Mouse (Mus musculus) mature B cell (primary cell): ENCODE measurements around the gene Map2k5.

Source experiments
- in situ Hi-C: fragments of 300-500 bp; cut with MboI; formaldehyde crosslinking; loops from 2 replicates; pipeline ENCODE4 v1.14.3; 2019

Gene Map2k5

DNA sequence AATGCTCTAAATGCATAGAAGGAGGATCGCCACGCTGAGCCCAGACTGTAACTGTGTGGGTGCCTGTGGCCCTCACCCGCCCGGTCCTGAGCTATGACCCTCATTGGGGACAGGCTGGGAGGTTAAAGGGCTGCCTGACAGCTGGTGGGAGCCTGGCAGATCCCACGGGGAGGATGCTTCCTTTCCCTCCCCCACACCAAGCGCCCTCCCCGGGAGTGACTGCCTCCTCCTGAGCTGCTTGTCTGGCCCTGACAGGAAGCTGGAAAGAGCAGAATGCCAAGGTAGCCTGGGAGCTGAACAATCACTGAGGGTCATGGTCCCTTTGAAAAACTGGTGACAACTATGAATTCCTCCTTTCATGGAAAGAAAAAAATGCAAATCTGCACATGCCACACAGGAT is 190.4 kb downstream of the Map2k5 start:
- in situ Hi-C loops, result no loop called here

DNA sequence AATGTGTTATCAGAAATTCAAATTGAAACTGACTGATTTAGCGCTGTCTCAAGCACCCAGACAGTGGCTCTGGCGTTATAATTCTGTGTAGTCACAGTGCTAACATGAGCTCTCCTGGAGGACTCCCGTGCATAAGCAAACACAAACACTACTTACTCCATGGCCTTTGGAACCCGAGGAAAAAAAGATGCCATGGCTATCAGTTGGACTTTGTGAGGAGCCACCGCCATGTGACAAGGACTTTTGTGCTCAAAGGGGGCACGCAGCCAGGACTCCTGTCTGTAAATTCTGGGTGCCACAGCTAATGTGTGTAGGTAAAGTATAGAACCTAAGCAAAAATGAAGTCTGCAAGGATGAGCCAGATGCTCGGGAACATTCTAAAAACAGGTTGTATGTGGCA is 192.5 kb downstream of the Map2k5 start:
- in situ Hi-C loops, result no loop called here

DNA sequence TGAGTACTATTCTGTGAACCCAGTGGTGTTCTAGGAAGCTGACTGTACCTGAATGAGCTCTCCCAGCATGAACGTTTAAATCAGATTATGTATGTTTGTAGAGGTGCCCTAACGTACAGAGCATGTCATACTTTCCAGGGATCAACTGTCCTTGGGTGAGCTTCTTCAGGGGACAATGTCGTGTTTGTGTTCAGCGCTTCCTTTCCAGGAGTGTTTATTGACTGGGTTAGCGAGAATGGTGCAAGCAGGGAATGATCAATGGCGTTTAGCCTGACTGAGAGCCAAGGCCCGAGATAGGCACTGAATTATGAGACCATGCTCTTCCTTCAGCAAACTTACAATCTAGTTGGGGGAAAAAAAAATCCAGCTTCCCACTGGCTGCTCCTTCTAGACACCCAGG is 193.8 kb downstream of the Map2k5 start:
- in situ Hi-C loops, result no loop called here

DNA sequence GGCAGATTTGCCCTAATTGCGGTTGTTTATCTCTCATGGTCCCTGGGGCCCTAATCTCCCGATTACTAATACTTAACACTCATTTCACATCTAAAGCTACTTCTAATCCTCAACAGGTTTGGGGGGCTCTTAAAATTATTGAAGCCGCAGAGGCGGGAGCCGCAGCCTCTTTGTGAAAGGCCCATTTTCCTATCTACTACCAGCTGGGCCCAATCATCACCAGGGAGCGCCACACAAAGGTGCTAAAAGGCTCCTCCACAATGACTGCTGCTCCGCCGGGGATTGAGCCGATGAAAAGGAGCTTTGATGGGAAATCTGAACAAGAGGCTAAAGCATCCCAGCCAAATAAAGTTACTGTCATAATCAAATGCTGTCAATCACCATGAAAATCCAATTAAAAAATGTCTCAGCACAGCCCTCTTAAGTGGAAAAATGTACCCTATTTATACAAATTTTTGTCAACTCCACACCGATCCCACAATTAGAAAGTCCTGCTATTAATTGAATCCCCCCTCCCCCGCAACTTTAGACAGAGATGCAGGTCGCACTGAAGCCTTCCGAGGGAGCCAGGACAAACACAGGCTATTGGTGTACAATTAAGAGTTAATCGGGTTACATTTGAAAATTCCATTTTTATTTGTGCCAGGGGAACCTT is 195.3 kb downstream of the Map2k5 start:
- in situ Hi-C loops, result no loop called here

DNA sequence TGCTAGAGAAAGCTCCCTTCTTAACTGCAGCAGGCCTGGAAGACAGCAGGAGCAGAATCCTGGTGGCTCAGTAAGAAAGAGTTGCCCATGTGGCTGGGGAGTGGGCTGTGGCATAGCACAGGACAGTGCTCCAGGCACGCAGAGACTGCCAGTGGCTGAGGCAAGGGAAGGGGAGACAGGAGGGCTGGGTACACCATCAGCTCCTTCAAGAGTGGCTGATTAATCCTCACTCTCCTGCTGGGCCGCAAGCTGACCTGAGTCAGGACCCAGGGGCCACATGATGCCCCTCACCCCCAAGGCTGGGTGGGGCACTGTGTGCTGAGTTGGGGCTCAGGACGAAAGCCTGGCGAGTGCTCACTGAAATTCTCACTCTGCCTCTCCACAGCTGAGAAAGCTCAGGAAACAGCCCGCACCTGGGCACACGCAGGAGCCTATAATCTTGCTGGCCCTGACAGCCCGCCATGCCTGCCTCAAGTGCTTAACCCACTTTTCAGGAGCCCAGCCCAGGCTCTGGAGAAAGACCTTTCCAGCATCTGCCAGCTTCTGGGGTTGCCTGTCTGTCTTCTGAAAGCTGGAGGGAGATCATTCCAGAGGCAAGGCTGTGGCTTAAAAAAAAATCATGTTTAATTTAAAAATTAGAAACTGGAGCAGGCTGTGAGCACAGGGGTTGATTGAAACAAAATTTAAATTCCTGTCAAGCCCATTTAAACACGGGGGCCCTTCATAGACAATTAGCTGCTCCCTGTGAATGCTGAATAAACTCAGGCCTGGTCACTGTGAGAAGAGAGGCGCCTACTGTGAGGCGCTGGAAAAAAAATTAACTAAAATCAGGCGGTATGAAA is 196.1 kb downstream of the Map2k5 start:
- in situ Hi-C loops, result no loop called here

DNA sequence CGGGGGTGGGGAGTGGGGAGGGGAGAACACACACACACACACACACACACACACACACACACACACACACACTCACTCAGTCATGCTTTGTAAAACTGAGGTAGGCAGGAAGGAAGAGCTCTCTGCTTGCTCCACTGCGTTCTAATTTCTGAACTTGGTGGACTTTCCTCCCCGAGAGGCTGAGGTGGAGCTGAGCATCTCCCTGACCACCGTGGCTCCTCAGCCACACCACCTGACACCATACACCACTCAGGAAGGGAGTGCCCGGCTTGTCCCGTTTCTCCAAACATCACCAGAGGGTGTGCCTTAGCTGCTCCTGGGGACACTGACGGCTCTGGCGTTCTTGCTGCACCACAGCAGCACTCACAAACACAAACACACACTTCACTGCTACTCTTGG is 199.4 kb downstream of the Map2k5 start:
- in situ Hi-C loops, result no loop called here

DNA sequence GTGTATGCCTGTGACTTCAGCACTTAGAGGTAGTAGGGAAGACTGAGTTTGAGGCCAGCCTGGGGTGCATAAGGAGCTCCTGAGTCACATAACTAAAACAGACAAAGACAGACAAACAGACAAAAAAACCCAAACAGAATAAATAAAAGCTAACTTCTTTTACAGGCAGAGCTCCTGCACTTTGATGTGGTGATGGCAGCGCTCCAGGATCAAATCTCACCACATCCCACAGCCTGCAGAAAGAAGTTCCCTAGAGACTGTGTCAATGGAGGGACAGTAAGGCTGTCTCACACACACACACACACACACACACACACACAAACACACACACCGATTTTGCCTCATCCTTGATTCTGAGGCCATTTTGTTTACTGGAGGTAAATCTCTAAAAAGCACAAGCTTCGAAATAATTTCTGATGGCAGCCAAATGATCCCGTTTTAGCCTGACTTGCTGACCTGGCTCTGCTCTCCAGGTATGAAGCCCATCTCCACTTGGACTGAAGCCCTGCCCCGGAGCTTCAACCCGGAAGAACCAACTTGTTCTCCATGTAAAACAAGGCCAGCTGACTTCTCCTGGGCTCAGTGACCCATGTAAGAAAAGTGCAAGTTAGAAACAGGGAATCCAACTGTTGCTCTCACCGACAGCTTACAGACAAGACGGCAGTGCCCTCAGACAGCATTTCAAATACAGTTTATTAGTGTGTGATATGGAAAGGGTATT is 203.5 kb downstream of the Map2k5 start:
- in situ Hi-C loops, result no loop called here

DNA sequence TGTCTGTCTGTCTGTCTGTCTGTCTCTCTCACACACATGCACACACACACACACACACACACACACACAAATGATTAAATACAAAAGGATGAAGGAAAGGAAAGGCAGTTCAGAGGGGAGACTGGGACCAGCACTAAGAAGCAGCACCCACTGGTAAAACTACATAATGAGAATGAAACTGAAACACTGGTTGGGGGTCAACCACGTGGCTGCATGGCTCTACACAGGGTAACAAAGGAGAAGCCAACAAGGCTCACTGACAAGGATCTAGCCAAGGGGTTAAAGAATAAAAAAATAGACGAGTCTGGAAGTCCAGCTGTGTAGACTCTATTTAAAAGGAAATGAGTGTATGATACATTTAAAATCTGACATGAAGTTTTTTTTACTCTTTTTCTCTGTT is 205.8 kb downstream of the Map2k5 start:
- in situ Hi-C loops, result no loop called here

DNA sequence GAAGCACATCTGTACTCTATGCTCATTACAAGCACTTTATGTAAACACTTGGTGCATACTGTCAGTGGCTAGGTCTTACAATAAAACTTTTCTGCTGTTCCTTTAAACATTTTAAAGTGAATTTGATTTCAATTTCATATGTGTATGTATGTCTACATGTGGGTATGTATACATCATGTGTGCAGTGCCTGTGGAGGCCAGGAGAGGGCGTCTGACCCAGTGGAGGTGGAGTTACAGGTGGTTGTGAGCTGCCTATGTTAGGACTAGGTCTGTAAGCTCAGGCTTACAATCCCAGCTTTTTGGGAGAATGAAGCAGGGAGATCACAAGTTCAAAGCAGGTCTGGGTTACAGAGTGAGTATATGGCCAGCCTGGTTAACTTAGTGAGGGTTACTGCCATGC is 208.6 kb downstream of the Map2k5 start:
- in situ Hi-C loops, result no loop called here

DNA sequence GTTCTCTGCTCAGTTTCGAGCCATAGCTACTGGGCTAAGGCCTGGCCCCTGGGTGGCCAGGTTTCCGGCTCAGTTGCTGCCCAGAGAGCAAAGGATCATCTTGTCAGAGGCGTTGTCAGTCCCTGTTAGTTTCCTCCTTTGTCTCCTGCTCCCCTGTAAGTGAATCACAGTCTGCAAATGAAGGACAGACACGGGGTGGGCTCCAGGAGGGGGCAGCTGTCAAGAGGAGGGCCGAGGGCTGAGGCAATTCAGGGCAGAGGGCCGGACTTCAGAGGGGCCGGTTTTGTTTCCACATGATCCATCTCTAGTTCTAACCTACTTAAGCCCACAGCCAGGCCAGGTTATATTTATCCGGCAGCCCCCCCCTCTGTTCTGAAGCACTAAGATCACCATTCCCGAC is 212.6 kb downstream of the Map2k5 start:
- in situ Hi-C loops, result no loop called here

DNA sequence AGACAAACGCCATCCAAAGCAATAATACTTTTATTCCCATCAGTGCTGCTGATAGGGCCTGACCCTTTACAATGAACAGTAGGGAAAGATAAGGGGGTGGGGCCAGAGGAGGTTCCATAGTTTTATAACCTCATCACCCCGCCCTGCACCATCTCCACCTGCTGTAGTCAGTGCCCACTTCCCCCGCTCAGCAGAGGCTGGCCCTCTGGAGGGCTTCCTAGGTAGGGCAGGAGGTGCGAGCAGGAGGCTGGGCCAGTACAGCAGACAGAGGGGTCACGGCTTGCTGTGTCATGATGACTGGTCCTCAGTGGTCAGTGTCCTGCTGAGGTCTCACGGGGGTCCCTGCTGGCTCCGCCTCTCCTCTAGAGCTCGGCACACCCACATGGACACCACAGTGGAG is 213.9 kb downstream of the Map2k5 start:
- in situ Hi-C loops, result no loop called here

DNA sequence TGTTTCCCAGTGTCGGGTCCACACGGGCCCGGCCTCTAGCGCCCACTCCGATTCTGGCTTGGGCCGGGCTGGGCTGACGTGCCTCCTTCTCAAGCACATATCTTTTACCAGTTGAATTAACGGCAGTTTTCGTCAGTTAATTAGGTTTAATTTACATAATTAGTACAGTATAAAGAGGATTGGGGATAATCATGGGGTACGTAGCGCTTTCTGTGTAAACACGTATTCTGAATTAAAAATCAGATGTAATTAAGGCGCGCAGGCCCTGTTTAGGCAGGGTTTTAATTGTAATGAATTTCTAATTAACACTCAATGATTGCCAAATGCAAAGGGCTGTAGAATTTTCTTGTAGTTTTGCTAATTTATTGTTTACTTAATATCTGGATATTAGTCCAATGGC is 225.8 kb downstream of the Map2k5 start:
- in situ Hi-C loops, result no loop called here

DNA sequence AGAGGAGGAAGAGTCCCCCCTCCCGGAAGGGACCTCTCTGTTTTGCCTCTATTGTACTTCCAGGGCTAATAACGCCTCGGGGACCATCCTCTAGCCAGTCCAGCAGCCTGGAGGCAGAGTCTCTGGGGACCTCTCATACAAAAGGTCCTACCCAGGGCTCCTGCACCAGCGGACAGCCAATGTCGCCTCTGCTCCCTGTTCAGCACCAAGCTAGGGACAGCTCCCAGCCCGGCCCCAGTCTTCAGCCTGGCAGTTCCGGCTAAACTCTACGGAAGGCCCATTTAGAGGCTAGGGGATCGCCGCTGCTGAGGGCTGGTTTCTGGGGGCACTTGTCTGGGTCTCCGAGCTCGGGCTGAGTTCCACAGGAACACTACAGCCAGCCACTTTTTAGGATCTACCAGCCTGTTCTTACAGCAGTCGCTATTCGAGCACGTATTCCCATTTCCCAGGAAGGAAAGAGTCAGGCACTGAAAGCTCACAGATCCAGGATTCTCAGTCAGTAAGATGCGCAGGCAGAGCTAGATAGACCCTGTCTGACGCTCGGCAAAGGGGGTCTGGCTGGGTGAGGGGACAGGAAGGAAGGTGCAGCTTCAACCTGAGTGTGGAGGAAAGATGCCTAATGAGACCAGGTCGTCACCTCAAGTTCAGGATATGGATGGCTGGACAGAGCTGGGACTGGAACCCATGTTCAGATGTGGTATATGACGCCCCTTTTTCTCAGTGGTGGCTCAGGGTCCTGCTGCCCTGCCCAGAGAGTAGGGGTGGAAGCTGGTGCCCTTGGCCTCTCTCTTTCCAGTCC is 226.4 kb downstream of the Map2k5 start:
- in situ Hi-C loops, result no loop called here

DNA sequence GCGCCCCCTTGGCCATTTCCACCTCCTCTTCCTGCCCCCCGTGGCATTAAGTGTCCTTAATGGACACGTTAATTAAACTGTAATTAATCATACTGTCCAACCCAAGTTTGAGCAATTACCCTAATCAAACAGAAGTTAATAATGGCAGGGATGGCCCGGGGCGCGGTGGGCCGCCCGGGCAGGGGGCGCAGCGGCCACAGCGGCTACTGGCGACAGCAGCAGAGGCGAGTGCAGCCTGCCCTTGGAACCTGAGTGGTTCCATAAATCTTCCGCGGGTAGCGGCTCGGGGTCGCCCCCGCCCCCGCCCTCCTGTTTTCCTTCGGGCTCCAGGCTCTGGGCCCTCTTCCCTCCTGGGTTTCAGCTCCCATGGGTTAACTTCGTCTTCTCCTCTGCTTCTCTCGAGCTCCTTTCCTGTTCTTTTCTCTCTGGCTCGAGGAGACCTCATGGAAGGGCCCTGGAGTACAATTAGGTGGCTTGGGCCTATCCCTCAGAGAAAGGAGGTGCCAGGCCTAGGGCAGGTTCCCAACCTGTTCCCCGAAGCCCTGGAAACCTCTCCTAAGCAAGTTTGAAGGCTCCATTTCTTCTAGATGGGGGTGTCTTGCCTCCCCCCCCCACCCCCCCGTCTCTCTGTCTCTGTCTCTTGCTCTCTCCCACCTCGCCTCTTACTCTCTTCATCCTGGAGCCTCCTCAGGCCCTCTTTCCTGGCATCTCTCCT is 227.5 kb downstream of the Map2k5 start:
- in situ Hi-C loops, result no loop called here

DNA sequence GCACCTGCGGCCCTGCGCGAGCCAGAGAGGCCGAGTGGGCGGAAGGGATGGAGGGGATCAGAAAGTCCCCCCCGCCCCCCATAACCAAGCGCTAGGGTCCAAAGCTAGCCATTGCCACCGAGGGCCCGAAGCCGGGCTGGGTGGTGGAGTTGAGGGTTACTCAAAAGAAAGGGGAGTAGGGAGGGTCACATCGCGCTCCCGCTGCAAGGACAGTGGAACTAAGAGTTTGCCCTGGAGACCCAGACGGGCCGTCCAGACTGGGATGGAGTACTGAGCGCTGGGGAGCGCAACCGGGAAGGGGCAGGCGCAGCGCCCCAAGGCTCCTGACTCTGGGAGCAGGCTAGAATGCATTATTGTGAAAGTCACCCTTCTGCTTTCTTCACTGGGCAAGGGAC is 228.3 kb downstream of the Map2k5 start:
- in situ Hi-C loops, result no loop called here

DNA sequence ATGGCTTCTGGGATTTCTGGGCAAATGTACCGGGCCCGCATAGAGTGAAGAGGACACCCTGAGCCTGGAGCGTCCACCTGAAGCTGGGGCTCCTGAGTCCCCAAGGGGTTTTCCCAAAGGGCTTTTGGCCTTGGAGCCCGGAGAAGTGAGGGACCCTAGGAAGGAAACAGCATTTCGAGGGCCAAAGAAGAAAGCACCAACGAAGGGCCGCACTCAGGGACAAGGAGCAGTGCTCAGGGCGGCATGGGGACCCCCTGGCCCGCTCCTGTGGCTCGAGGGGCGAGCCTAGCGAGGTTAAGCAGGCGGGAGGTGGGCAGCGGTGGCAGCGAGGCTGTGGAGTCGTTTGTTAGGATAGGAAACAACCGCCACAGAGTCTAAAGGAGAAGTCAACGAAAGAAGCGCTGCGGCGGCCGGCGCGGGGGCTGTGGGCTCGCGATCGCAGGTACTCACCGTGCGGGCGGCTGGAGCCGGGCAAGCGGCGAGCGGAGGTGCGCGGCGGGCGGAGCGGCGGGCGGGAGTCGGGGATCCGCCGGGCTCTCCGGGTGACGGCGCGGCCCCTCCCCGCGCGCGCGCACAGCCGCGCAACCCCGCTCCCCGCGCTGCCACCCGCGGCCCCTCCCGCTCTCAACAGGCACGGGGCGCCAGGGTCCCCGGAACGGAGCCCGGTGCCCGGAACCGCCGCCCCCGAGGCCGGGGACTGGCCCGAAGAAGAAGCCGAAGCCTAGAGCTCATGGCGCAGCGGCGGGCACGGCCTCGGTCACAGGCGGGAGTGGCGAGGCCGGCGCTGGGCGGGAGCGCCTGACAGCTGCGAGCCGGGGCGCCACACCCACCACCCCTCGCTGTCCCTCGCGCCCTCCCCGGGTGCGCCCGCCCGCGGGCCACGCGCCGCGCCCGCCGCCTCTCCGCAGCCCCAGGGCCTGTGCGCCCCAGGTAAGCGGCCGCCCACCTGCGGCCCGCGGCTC is 229.0 kb downstream of the Map2k5 start, which contains the start of gene Skor1:
Skor1 (minus strand) TSS at position 552 of the 962 bp plus-strand sequence.
- in situ Hi-C loops, result no loop called here

DNA sequence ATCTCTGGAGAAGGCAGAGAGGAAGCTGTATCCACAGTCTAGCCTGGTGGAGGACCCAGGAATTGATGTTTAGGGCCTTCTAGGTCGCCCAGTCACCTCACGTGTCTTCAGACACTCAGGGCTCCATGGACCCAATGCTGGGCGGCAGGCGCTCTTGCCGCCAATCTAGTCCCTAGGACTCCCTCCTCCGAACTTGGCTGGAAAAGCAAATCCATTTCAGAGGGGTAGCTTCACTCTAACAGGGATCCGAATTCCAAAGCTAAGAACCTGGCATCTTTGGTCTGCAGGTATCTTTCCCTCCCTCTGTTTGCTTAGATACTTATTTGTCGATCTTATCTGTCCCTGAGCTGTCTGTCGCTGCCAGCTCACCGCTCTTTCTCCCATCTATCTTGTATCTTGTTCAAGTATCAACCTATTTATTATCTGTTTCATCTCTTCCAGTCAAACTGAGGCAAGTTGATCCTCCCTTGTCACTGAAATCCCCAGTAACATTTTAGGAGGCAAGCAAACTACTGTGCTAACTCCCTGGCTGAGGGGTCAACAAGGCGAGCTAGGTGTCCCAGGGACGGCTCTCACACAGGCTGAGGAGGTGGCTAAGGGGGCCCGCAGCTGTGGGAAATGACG is 229.8 kb downstream of the Map2k5 start:
- in situ Hi-C loops, result no loop called here

DNA sequence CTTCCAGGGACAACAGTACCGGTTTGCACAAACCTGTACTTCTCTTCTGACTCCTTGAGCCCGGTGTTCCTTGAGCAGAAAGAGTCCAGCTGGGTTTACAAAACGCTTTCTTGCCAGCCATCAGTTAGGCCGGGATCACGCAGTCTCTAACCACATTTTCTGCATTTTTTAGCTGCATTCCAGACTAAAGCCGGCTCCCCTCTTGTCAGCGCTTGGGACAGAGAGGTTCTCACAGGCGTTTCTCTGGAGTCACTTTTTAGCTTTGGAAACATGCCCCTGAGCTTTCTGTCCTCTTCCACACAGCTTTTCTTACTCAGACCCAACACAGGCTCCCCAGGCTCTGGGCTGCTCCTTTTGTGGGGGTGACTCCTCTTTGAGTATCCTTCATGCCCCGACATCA is 230.4 kb downstream of the Map2k5 start:
- in situ Hi-C loops, result no loop called here

DNA sequence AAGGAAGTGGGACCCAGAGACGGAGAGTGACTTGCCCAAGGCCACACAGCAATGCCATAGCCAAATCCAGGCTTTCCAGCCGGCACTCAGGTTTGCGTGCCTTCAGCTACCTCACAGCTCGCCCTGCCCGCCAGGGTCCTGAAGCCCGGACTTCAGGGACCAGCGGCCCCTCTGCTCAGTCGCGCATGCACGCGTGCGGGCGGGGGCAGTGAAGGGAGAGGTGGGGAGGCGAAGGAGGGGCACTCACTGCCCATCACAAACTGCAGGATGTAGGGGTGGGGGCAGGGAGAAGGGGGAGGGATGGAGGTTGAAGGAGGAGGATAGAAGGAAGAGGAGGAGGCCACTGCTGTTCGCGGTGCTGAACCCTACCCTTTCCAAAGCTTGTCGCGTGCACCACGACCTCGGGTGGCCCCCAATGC is 230.8 kb downstream of the Map2k5 start:
- in situ Hi-C loops, result no loop called here
